Mouse (Mus musculus): ENCODE measurements around the gene Lamtor1. TPM values are rescaled to one million over a fixed set of nuclear protein-coding genes. Genes with fewer than 3 reads are reported as not detected.
A peak's percentile ranks its signal among the peaks of the same experiment; 100 is the strongest.

Gene Lamtor1
- total RNA-seq (2021) = 100 to 1,000 TPM; 105 to 111 TPM

DNA sequence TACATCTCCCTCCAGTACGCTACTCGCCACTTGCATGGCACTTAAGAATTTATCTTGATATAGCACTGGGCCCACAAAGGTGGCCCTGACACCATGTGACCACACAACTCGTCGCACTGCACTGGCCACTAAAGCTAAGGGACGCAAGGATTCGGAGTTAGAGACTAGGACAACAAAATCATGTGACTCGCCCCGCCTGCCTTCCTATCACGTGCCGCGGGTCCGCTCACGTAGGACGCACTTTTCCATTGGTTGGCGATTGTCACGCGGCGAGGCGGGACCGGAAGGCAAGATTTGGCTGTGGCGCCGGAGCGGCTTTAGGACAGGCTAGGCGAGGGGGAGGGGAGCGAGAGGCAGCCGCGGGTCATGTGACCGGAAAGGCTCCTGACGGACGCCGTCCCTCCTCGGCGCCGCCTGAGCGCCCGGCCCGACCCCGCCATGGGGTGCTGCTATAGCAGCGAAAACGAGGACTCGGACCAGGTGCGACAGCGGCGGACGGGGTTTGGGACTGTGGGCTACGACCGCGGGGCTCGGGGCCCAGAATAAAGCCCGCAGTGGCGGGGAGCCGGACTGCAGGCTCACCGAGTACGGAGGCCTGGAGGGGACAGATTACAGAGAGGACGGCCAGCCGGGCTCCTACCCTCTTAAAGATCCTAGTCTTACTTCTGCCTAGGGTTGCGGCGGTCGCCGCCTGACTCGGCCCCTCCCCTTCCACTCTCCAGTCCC lies at the start of gene Lamtor1:
Lamtor1 (plus strand) TSS at position 344 of the 726 bp plus-strand sequence.
- DNase-seq (ENCODE audit: low spot score) = peak; percentile 99
- intact Hi-C loops (cut with DNase I) = loop anchor here (2.0 to 5.0 kb wide), 2 partner anchors 69 to 162 kb away; partner anchors contain the start of genes Rnf121, Xndc1 and Xntrpc

DNA sequence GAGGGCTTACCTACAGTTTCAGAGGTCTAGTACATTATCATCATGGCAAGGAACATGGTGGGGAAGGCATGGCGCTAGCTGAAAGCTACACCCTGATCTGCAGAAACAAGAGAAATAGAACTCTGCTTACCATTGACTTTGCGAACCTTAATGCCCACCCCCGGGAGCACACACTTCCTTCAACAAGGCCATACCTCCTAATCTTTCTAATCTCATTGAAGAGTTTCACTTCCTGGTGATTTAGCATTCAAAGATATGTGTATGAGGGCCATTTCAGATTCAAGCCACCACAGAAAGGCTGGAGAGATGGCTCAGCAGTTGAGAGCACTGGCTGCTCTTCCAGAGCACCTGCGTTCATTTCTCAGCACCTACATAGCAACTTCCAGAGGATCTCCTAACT lies 48.6 kb upstream of the Lamtor1 start, which contains the start of gene Folr2:
Folr2 (minus strand) TSS at position 101 of the 400 bp plus-strand sequence.
- intact Hi-C loops (cut with DNase I) = no loop called here
- DNase-seq (ENCODE audit: low spot score) = no peak

DNA sequence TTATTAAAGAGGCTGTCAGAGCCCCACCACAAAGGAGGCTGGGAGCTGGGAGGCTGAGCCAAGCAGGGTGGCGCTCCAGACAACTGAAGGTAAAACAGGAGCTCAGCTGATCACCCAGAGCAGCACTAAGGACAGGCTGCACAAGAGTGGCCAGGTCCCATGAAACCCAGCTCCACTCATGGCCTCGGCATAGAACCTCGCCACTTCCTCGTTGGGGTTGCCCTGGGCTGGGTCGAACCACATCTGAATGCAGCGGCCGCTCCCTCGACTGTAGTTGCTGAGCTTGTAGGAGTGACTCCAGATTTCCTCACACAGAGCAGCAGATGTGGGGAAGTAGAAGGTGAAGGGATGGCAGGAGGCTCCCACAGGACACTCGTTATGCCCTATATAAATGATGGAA lies 47.3 kb upstream of the Lamtor1 start:
- intact Hi-C loops (cut with DNase I) = no loop called here
- no peak for DNase-seq (ENCODE audit: low spot score)

DNA sequence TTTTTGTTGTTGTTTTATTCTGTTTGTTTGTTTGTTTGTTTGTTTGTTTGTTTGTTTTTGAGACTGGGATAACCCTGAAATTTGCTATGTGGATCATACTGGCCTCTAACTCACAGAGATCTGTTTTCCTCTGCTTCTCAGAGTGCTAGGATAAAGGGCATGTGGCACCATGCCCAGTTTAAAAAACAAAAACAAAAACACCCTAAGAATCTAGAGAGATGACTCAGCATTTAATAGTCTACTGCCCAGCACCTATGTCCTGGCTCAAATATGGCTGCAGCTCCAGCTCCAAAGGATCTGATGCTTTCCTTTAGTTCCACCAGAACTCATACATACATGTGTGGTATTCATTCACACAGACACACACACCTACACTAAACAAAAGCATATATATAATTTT lies 44.7 kb upstream of the Lamtor1 start:
- intact Hi-C loops (cut with DNase I) = no loop called here
- no peak for DNase-seq (ENCODE audit: low spot score)

DNA sequence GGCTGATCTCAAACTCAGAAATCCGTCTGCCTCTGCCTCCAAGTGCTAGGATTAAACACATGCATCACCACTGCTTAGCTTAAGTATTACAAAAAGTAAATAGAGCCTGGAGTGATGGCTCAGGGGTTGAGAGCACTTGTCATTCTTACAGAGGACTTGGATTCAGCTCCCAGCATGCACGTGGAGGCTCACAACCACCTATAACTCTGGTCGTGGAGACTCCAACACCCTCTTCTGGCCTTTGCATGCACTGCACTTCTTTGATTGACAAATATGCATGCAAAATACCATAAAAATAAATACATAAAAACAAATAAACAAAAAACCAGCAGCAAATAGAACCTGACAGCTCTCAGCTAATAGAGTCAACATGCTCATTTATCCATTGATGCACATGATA lies 43.4 kb upstream of the Lamtor1 start:
- intact Hi-C loops (cut with DNase I) = no loop called here
- no peak for DNase-seq (ENCODE audit: low spot score)

DNA sequence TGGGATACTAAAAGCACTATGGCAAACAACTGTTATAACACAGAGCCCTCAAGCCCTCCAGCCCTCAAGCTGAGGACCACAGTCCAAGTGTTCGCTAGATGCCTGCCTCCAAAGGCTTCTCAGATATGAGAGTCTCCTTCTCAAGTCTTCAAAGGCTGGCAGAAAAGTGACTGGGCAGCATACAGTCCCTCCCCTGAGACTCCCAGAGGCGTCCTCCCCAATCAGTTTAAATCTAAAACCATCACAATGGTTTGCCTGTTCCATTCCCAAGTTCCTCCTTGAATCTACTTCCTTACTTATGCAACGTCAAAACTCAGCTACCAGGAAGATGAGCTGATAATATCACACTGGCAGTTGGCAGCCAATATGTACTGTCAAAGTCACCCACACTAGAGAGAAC lies 42.3 kb upstream of the Lamtor1 start, which contains the start of gene Anapc15:
Anapc15 (plus strand) TSS at position 301 of the 400 bp plus-strand sequence.
- DNase-seq (ENCODE audit: low spot score) = no peak
- intact Hi-C loops (cut with DNase I) = no loop called here

DNA sequence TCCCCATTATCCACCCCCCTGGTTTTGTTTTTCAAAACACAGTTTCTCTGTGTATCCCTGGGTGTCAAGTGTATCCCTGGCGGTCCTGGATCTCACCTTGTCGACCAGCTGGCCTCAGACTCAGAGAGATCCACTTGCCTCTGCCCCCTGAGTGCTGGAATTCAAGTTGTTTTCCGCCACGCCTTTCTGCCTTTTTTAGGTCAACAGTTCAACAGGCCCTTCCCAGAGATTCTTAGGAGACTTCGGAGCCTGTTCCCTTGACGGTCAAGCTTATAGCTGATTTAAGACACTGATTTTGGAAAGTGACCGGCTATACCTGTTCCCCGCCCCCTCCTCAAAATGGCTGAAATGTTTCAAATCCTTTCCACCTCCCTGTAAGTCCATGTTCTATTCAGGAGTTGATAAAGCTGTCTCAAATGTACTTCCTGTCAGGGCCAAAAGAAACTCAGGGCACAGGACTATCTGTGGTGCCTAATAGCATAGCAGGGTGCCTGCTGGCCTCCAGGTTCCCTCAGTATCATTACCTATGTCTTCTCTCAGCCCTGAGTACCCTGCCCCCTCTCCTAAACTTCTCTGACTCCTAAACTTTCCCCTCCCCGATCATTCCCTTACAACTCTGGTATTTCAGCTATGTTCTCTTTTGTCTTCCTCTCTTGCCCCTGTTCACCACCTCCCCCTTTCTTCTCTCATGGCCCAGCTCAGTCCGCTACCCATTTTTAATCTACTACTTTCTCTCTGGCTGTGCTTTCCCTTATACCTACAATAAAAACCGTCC lies 39.0 kb upstream of the Lamtor1 start:
- intact Hi-C loops (cut with DNase I) = no loop called here

DNA sequence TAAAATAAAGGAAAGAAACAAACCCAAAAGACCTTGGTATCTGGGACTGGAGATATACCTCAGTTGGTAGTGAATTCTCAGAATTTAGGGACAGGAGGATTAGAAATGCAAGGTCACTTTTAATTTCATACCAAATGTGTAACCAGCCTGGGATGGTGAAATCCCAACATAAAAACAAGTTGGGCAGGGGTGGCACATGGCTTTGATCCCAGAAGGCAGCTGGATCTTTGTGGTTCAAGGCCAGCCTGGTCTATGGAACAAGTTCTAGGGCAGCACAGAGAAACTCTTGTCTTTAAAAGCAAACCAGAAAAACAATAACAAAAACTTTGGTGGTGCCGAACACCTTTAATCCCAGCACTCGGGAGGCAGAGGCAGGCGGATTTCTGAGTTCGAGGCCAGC lies 38.2 kb upstream of the Lamtor1 start:
- intact Hi-C loops (cut with DNase I) = no loop called here

More for the DNA sequence above, 39.0 kb upstream of the Lamtor1 start:
- DNase-seq (ENCODE audit: low spot score) = no peak

DNA sequence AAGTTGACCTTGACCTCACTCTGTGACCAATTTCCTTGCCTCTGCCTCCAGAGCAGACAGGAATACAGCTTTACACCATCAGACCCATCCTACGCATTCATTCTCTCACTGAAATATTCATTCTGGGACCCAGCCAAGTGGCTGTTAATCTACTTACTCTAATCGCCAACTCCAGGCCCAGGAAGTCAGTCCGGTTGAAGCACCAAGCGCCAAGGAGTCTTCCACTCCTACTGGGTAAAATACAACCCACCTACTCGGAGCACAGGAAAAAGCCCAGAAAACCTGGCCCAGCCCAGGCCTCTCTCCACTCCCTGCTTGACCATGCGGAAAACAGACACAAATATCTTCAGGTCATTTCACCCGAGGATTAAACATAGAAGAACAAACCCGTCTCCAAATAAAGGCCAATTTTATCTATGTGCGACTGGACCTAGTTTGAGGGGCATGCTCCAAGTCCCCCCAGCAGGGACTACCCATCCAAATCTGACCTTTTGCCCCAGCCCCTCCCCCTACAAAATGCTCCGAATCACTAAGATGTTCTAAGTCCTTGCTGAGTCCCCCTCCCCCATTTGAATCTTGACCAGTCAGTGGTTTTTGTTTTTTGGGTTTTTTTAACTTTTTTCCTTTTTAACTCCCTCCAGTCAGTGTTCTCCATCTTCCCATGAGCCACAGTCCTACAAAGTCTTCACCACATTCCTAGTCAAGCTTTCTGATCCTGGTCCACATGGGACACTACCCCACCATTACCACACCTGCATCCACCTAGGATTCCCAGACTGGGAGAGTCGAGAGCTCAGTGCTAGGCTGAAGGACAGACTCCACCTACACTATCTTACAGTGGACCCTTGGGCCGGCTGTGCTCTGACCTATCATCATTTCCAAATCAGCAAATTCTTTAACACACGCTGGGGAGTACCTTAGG lies 37.2 kb upstream of the Lamtor1 start:
- intact Hi-C loops (cut with DNase I) = no loop called here
- no peak for DNase-seq (ENCODE audit: low spot score)

More for the DNA sequence above, 38.2 kb upstream of the Lamtor1 start:
- DNase-seq (ENCODE audit: low spot score) = no peak

DNA sequence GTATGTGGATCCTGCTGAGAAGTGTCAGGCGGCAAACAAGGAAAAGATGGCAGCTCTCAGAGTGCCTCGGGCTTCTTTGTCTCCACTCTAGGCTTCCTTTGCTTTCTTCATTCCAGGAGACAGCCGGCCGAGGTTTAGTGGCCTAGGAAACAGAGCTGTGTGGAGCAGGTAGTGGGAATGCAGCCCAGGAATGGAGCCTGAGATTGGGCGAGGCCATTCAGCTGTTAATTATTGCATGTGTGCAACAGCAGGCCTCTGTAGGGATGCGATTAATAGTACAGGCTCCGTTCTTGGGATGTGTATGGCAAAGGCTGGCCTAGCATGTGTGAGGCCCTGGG lies 36.6 kb upstream of the Lamtor1 start:
- no peak for DNase-seq (ENCODE audit: low spot score)
- intact Hi-C loops (cut with DNase I) = no loop called here

DNA sequence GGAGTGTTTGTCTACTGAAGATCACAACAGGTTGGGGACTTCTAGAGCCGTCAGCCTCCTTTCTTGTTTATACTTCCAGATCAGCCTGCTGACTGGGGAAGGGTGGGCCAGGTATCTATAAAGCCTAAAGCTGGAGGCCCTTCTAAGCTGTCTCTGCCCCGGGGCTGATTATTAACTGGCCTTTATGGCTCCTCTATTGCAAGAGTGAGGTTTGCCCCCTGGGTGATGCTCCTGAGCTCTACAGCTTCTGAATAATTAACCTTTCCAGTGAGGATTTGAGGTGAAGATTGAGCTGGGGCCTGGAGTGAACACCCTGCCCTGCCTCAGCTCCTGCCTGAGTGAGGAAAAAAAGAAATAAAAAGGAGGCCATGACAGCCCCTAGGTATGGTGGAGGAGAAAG lies 35.1 kb upstream of the Lamtor1 start, which contains the start of gene Folr1:
Folr1 (minus strand) TSS at position 160 of the 400 bp plus-strand sequence.
- DNase-seq (ENCODE audit: low spot score) = no peak
- intact Hi-C loops (cut with DNase I) = no loop called here

DNA sequence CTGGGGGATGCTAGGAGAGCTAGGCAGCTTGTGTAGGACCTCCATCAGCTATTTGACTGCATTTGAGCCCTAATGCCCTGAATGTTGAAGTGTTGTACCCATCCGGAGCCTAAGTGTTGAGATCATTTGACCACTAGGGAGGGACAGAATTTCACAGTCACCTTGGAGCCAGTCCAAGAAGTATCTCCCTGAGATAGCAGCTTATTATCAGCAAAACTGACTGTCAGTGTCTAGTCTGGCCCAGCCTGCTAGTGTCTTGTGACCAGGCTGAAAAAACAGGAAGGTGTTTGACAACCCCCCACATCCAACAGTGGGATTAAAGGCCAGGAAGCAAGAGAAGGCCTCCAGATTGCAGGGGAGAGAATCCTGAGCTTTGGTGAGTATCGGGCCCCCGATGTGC lies 34.4 kb upstream of the Lamtor1 start:
- no peak for DNase-seq (ENCODE audit: low spot score)
- intact Hi-C loops (cut with DNase I) = no loop called here

DNA sequence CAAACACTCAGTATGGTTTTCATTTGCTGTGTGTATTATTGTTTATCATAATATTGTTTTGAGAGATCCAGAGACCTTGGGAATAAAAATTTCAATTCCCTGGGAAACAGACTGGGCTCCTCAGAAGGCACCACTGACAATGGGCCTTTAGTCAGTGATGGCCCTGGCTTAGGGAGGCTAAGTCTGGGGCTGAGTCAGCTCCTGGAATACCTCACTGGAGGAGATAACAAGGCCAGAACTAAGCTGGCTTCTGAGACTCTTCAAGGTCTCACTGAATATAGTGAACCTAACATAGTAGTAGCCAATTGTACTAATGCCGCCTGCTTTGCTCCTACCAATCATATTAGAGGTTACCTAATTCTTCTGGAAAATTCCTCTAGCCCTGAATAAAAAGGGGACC lies 29.7 kb upstream of the Lamtor1 start:
- intact Hi-C loops (cut with DNase I) = no loop called here

DNA sequence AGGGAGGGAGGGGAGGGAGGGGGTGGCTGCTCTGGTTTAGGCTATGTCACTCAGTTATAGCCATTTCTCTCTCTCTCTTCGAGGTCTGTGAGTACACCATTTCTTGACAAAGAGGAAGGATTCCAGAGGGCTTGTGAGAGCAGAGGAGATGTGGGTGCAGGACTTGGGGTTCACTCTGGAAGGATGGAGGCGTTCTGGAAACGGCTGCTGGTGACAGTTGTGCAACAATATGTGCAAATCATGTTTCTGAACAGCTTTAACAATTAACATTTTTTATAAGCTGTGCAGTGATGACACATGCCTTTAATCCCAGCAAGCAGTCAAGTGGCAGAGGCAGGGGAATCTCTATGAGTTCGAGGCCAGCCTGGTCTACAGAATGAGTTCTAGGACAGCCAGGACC lies 24.8 kb upstream of the Lamtor1 start:
- intact Hi-C loops (cut with DNase I) = no loop called here
- DNase-seq (ENCODE audit: low spot score) = no peak

More for the DNA sequence above, 29.7 kb upstream of the Lamtor1 start:
- DNase-seq (ENCODE audit: low spot score) = no peak

DNA sequence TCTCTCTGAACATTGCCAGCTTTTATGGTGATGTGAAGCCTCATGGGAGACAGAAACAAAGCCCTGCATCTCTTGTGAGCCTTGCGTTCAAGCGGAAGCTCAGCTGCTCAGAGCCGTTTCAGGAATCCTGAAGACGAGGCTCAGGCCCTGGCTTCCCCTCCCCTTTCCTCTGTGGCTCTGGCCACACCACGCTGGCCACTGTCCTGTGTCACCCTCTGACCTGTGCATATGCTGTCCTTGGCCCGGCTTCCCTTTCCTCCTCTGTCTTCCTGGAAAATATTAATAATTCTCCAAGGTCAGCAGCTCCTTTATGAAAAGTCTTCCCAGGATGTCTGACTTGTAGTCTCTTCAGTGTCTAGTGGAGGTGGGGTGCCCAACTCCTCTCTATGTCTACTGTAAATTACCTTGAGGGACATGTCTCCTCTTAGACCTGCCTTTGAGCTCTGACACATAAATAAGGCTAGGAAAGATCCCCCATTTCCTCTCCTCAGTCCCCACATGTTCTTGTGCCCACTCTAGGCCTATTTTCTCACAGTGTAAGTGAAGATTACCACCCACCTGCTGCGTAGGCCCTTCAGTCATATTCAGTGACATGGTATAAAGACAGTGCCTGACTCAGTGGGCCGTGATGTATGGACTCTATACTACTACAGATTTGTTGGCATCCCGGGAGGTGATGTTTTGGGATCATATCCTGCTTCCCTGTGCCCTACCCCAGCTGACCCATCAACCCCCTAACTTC lies 23.1 kb upstream of the Lamtor1 start:
- no peak for DNase-seq (ENCODE audit: low spot score)
- intact Hi-C loops (cut with DNase I) = no loop called here

DNA sequence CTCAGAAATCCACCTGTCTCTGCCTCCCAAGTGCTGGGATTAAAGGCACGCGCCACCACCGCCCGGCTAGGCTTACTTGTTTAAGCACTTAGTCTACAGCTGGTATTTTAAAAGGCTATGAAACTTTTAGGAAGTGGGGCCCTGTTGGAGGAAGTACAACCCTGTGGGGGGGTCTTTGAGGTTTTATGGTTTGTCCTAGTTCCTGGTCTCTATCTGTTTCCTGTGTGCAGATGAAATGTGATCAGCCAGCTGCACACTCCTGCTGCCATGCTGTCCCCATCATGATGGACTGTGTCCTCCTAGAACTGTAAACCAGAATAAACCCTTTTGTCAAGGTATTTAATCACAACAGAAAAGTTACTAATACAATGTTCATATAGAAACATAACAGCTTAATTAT lies 21.5 kb upstream of the Lamtor1 start:
- DNase-seq (ENCODE audit: low spot score) = no peak
- intact Hi-C loops (cut with DNase I) = no loop called here

DNA sequence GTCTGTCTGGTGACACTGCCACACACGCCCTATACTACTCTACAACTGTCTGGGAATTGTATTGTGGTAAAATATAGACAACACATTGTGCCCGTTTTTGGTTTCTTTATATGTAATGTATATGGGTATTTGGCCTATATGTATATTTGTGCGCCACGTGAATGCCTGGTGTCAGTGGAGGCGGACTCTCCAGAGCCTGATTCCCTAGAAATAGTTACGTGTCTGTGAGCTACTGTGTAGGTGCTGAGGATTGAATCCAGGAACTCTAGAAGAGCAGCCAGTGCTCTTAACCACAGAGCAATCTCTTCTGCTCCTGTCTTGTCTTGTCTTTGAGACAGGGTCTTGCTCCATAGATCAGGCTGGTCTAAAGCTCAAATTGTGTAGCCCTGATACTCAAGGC lies 19.4 kb upstream of the Lamtor1 start:
- no peak for DNase-seq (ENCODE audit: low spot score)
- intact Hi-C loops (cut with DNase I) = no loop called here

DNA sequence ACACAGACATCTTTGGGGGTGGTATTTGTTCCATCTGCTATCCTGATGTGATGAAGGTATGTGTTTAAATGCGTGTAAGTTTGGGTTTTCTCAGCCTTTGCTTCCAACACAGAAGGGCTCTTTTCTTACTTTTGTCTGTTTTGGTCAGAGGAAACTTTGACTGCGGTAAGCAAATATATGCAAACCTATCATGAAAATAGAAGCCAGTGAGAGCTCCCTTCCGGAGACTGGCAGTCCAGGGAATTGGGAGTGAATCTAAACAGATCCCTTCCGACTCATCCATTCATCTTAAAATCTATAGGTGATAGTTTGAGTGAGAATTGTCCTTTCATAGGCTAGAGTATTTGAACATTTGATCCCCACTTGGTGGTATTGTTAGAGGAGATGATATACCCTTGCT lies 17.2 kb upstream of the Lamtor1 start:
- intact Hi-C loops (cut with DNase I) = no loop called here
- no peak for DNase-seq (ENCODE audit: low spot score)

DNA sequence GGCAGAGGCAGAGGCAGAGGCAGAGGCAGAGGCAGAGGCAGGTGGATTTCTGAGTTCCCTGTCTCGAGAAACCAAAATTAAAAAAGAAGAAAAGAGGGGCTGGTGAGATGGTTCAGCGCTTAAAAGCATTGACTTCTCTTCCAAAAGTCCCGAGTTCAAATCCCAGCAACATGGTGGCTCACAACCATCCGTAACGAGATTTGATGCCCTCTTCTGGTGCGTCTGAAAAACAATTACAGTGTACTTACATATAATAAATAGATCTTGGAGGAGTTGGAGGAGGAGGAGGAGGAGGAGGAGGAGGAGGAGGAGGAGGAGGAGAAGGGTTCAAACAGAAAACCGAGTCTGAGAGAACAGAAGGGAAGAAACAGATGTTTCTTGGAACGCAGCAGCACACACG lies 10.0 kb upstream of the Lamtor1 start:
- no peak for DNase-seq (ENCODE audit: low spot score)
- intact Hi-C loops (cut with DNase I) = loop anchor here (5.0 kb wide), 2 partner anchors 37 to 233 kb away; partner anchors contain the start of genes Clpb, Lrrc51 and Numa1

Data from heart, postnatal 25 days (tissue).